Mouse (Mus musculus): ENCODE measurements around the gene Ttf1.

Gene Ttf1

GRCm38 (mm10) chr2:29124936-29125701, 65.1 kb downstream of the Ttf1 start:
- peak; percentile 92 for DNase-seq (ENCODE audit: low spot score)

GRCm38 (mm10) chr2:29130118-29130899, 70.2 kb downstream of the Ttf1 start:
- DNase-seq (ENCODE audit: low spot score): no peak

- DNase-seq (ENCODE audit: low spot score): no peak
These were observed 75.1 kb downstream of the Ttf1 start for GRCm38 (mm10) chr2:29135161-29135560.
